Mouse (Mus musculus) left cerebral cortex, postnatal 36 days (tissue): ENCODE measurements around the gene Cnot6l. TPM values are rescaled to one million over a fixed set of nuclear protein-coding genes. Genes with fewer than 3 reads are reported as not detected.
A peak's percentile ranks its signal among the peaks of the same experiment; 100 is the strongest.

Source experiments
- DNase-seq, 2 experiments: peaks; one replicate each; pipeline ENCODE4 v3.0.0; 2021 to 2022; ENCODE audit warnings: low spot score in 2 of 2, mixed read lengths in 1 of 2
- intact Hi-C: fragments of 180-260 bp; cut with DNase I; formaldehyde crosslinking; loops from one replicate; pipeline ENCODE4 v1.15.1; 2025
- total RNA-seq, 2 experiments: library from RNA; stranded (reverse); gene quantifications; 2 replicates each; pipeline ENCODE4 v1.2.3; 2021

Cnot6l gene
- total RNA-seq, 2 experiments from 2014 or later = 59.9 to 86.1 TPM

DNA sequence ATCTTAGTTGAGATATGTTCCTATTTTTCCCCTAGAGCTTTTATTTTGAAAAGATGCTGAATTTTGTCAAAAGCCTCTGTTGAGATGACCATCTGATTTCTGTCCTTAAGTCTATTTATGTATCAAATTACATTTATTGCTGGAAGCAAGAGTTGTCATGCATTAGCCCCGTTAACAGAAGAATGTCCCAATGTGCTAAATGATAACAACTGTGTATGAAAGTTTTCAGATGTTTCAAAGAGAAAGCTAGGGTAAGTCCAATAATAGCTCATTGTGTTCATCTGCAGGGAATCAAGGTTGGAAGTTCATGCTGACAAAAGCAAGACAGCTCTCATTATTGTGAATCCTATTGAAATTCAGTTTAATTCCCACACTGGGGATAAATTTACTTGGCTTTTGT lies 129.9 kb downstream of the Cnot6l start:
- no peak for DNase-seq
- intact Hi-C loops = loop anchor here (10.0 kb wide), 1 partner anchor 149 kb away; no protein-coding TSS in a partner anchor

DNA sequence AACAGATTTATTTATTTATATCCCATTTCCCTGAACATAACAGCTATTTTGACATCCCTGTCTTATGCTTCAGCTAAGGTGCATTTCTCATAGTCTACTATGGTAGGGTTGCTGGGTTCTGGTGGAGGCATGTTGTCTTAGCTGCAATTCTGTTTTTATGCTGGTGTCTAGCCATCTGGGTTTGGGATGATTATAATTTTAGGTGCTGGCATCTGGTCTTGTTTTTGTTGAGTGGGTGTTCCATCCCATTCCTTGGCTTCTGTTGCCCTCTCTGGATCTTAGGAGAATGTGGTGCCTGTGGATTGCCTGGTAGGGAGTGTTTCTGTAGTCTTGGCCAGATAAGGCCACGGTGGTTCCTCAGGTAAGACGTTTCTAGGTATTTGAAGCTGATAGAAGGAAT lies 134.2 kb downstream of the Cnot6l start:
- DNase-seq = peak in 1 of 2 experiments; percentile 26
- intact Hi-C loops = loop anchor here (10.0 kb wide), 1 partner anchor 145 kb away; no protein-coding TSS in a partner anchor

Other genes with a start within 250 kb of the Cnot6l start
- gene Cxcl13, start 207.2 kb downstream of the Cnot6l start, total RNA-seq = not detected
- gene Mrpl1, start 45.3 kb upstream of the Cnot6l start, total RNA-seq = 10 to 100 TPM; 11.5 to 16.1 TPM
- gene Fras1, start 209.8 kb upstream of the Cnot6l start, total RNA-seq = 10 to 100 TPM; 18.1 to 29.3 TPM